Mouse (Mus musculus) v-Abl transformed pro-B cells (cell line): ENCODE measurements around the gene Zbtb43.

ENCODE experiments used
- in situ Hi-C, 2 experiments: fragments of 400-800 bp; cut with MboI; formaldehyde crosslinking; loops; one replicate each; pipeline ENCODE4 v1.15.1; 2025; ENCODE audit not compliant: unreplicated experiment in 2 of 2

Zbtb43 gene

GRCm38 (mm10) chr2:33430771-33431699 is 37.3 kb downstream of the Zbtb43 start, which contains the start of gene Zbtb34:
Zbtb34 (minus strand) TSS chr2:33431324.
- in situ Hi-C loops, result no loop called here

DNA sequence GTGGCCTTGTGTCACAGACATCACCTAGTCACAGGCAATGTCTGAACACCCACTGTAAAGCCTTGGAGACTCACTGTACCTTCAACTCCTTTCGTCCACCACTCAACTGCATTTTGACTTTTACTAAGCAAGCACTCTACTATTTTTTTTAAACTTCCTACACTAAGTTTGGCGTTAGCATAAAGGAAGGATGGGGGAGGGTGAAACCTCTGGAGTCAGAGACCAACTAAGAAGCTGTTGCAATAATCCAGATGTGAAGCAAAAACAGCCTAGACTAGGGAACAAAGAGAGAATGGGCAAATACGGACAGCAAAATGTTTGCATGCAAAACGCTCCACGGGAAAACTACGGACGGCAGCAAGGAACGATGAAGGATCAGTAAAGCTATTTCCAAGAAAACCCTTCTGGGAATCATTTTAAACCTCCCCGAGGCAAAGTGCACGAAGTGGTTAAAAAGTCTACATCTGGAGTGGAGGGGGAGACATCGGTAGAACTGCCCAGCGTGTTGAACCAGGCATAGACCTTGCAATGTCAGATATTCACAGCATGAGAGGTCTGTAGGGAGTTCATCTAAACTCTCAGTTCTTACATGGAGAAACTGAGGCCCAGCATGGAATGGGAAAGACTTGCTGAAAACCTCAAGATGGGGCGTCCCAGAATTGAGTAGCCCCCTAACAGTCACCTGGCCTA is 38.1 kb downstream of the Zbtb43 start:
- in situ Hi-C loops, result no loop called here

- in situ Hi-C loops, result no loop called here
These were observed 39.0 kb downstream of the Zbtb43 start for GRCm38 (mm10) chr2:33429339-33429738.

DNA sequence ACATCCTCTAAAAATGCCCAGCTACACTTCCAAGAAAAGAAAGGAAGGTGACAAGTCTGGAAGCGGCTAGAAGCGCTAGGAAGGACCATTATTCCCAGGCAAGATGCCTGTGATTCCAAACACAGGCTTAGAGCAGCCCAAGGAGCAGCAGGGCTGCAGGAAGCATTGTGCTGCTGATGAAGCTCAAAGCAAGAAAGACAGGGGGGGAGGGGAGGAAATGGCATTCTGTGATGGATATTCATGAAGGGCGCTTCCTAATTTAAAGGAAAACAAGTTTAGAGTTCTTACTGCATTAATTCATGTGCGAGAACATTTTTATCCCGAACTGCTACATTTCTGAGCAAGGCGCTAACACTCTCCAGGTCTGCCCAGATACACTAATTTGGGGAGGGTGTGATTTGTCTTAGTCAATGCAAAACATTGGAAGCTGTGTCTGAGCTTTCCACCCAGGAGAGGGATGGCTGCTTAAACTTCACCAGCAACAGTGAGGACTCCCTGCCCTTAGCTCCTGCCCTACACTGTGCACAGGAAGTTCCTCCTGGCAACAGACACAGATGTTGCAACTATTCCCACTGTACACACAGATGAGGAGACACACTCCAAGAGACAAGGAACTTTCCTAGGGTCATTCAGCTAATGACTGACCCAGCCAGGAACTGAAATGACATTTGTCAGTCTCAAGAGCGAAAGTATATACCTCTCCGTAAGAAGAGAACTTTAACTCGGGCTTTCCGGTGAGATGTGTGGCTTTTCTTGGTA is 41.5 kb downstream of the Zbtb43 start:
- in situ Hi-C loops, result no loop called here

GRCm38 (mm10) chr2:33417454-33417853 is 50.9 kb downstream of the Zbtb43 start:
- in situ Hi-C loops, result no loop called here

DNA sequence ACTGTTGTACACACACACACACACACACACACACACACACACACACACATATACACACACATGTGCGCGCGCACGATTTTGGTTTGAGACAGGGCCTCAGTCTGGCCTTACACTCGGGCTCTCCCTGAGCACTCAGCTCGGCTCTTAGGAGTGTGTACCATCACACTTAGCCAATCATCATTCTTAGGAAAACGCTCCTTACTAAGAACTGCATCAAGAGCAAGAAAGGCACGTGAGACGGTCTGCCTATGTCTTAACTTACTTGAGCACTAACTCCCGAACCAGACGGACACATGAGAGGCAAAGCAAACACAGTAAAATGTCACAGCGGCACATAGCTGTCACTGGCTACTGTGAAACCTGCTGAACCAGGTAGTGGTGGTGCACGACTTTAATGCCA is 54.3 kb downstream of the Zbtb43 start:
- in situ Hi-C loops, result no loop called here

- in situ Hi-C loops, result no loop called here
These were observed 56.2 kb downstream of the Zbtb43 start for GRCm38 (mm10) chr2:33412111-33412510.

- in situ Hi-C loops, result loop anchor here (5.0 kb wide), 1 partner anchor 246 kb away; no protein-coding TSS in a partner anchor
These were observed 64.8 kb downstream of the Zbtb43 start for GRCm38 (mm10) chr2:33403511-33404003.

DNA sequence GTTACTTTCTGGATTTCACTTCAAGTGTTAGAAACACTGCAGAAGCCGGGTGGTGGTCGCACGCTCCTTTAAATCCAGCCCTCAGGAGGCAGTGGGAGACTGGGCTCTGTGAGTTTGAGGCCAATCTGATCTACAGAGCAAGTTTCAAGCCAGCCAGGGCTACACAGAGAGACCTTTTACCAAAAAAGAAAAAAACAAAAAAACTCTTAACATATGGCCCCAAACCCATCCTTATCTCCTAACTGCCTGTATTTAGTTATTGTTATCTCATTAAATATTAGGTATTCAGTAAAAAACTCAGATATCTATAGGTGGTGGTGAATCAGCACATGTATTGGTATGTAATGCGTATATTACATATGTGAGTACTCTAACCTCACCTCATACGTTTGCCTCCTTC is 65.7 kb downstream of the Zbtb43 start:
- in situ Hi-C loops, result loop anchor here (5.0 kb wide), 1 partner anchor 245 kb away; no protein-coding TSS in a partner anchor

GRCm38 (mm10) chr2:33402236-33402635 is 66.1 kb downstream of the Zbtb43 start:
- in situ Hi-C loops, result loop anchor here (5.0 kb wide), 1 partner anchor 245 kb away; no protein-coding TSS in a partner anchor

DNA sequence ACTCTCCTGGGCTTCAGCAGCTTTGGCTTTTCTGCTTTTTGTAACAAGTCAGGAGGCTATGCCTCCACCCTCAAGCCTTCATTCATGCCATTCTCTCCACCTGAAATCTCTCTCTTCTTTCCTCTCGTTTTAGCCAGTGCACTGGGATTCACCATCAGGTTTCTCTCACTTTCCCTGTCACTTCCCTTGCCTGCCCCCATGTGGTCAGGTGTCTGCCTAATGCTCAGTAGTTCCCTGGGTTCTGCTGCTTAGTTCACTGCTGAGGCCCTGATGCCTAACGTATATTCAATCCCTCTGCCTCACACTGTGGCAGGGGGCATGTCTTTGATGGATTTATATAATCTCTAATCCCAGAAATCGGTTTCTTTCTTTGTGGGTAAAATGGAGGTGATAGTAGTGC is 67.1 kb downstream of the Zbtb43 start:
- in situ Hi-C loops, result loop anchor here (5.0 kb wide), 1 partner anchor 244 kb away; no protein-coding TSS in a partner anchor

- in situ Hi-C loops, result loop anchor here (5.0 kb wide), 1 partner anchor 243 kb away; no protein-coding TSS in a partner anchor
These were observed 67.8 kb downstream of the Zbtb43 start for GRCm38 (mm10) chr2:33400541-33400940.
